Mouse (Mus musculus) midbrain, embryonic 13.5 days (tissue): ENCODE measurements around the gene Mbl1. TPM values are rescaled to one million over a fixed set of nuclear protein-coding genes. Genes with fewer than 3 reads are reported as not detected.

ENCODE experiments used
- ATAC-seq: fragments of 200-750 bp; cut with Nextera tagmentation; 2 replicates; pipeline ENCODE4 v1.8.0; 2017; ENCODE audit warnings: mild to moderate bottlenecking, moderate TSS enrichment, moderate library complexity
- H3K27ac ChIP-seq: fragments of 300-500 bp; sonication (generic); 2 replicates; pipeline ENCODE4 v1.5.1; 2015; ENCODE audit warnings: inconsistent platforms, mild to moderate bottlenecking, moderate library complexity
- H3K27me3 ChIP-seq: fragments of 300-500 bp; sonication (generic); 2 replicates; pipeline ENCODE4 v1.6.1; 2015; ENCODE audit warnings: mild to moderate bottlenecking, inconsistent platforms
- H3K36me3 ChIP-seq: fragments of 300-500 bp; sonication (generic); 2 replicates; pipeline ENCODE4 v1.6.1; 2015; ENCODE audit warnings: mild to moderate bottlenecking, inconsistent platforms
- H3K4me1 ChIP-seq: fragments of 300-500 bp; sonication (generic); replicated peaks from 2 replicates; pipeline ENCODE4 v1.6.1; 2015; ENCODE audit warnings: inconsistent platforms
- H3K4me2 ChIP-seq: fragments of 300-500 bp; sonication (generic); replicated peaks from 2 replicates; pipeline ENCODE4 v1.6.1; 2015; ENCODE audit warnings: moderate library complexity, mild to moderate bottlenecking, inconsistent platforms
- H3K4me3 ChIP-seq: fragments of 300-500 bp; sonication (generic); replicated peaks from 2 replicates; pipeline ENCODE4 v1.5.1; 2015; ENCODE audit warnings: mild to moderate bottlenecking, inconsistent platforms
- H3K9ac ChIP-seq: fragments of 300-500 bp; sonication (generic); replicated peaks from 2 replicates; pipeline ENCODE4 v1.6.1; 2015; ENCODE audit warnings: mild to moderate bottlenecking, inconsistent platforms
- H3K9me3 ChIP-seq: fragments of 300-500 bp; sonication (generic); 2 replicates; pipeline ENCODE4 v1.6.1; 2016; ENCODE audit warnings: mild to moderate bottlenecking, inconsistent platforms
- WGBS: fragments of 180-500 bp; shearing (Covaris S2); methylation state at CpG from one replicate; pipeline ENCODE4 v1.1.7; 2015; 5-methylcytosine and 5-hydroxymethylcytosine counted together
- polyA plus RNA-seq: library from polyadenylated mRNA; unstranded; fragments of >200 nt; fragmentation: Nextera tagmentation; extraction: Ambion mirVana; gene quantifications from 2 replicates; pipeline ENCODE4 v1.2.1, GENCODE M21; 2015

Mbl1 gene
- polyA plus RNA-seq, 1 experiment from 2014 or later = not detected

DNA sequence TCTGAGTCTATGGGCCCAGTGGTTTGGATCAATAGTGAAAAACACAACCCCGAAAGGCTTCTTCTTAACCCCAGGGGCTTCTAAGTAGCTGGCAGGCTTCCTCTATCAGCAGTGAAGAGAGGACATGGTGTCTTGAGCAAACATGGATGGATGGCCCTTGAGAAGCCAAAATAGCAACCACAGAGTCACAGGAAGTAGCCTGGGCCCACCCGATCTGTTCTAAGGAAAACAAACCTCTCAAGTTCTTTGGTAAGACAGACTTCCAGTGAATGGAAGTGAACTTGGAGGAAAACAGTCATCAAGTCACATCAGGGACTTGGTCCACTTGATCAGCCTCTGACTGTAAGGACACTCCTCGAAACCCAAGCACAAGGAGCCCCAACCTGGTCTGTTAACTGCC, 4.3 kb upstream of the Mbl1 start:
- Histone ChIP-seq H3K9me3 (no peaks in the 10 kb centered on the region), H3K27me3 (no peaks in the 10 kb centered on the region), H3K9ac (no peak overlapping the region), H3K4me3 (no peak overlapping the region), H3K36me3 (no peaks in the 10 kb centered on the region), H3K4me2 (no peak overlapping the region), H3K27ac (no peak overlapping the region), H3K4me1 (no peaks in the 10 kb centered on the region)
- WGBS = 84% methylated on average over 3 of the region's 3 CpGs
- no peak for ATAC-seq

- H3K36me3 ChIP-seq = no peaks in the 10 kb centered on the region
- no peaks in the 10 kb centered on the region for H3K4me1 ChIP-seq
- H3K4me3 ChIP-seq = no peak overlapping the region
- H3K9ac ChIP-seq = no peak overlapping the region
- no peaks in the 10 kb centered on the region for H3K27me3 ChIP-seq
- 80% methylated on average over 2 of the region's 2 CpGs for WGBS
- no peak overlapping the region for H3K27ac ChIP-seq
- no peak overlapping the region for H3K4me2 ChIP-seq
- no peak for ATAC-seq
- H3K9me3 ChIP-seq = no peaks in the 10 kb centered on the region
Observed at GRCm38 (mm10) chr14:41147356-41147755, 3.9 kb upstream of the Mbl1 start.

DNA sequence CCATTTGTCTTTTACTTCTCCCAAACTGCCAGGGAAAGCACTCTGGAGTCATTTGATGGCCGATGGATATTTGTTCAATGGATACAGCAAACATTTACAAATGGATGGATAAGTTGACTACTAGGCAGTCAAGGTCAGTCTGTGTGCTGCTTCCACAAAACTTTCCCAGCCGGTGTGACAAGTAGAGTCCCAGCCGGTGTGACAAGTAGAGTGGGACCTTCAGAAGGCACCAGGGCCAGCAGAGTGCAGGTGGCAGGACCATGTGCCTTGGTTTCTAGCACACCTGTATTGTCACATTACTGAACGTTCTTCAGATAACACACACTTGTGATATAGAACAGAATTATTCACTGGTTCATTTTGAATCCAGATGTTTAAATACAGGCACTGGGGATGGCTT, 8.8 kb downstream of the Mbl1 start:
- H3K4me3 ChIP-seq = no peak overlapping the region
- no peaks in the 10 kb centered on the region for H3K27me3 ChIP-seq
- no peaks in the 10 kb centered on the region for H3K36me3 ChIP-seq
- no peak for ATAC-seq
- no peak overlapping the region for H3K9ac ChIP-seq
- no peak overlapping the region for H3K4me2 ChIP-seq
- H3K4me1 ChIP-seq = no peaks in the 10 kb centered on the region
- H3K9me3 ChIP-seq = no peaks in the 10 kb centered on the region
- 80% methylated on average over 4 of the region's 4 CpGs for WGBS
- H3K27ac ChIP-seq = no peak overlapping the region

DNA sequence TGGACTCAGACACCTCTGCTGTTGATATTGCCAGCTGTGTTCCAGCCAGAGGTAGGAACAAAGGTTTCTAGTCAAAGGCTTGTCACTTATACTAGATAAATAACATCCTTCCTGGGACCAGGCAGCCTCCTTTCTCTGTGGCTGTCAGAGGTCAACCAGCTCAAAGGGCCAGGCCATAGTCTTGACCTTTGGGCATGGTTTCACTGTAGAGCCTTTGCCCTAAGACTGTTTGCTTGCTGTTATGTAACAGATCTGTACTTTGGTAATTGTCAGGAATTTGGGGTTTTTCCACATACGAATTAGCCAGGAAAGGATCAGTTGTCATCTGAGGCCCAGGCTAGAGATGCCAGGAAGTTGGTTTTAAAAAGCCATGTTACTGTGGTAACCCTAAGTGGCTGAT, 9.5 kb downstream of the Mbl1 start:
- ATAC-seq = no peak
- Histone ChIP-seq H3K36me3 (no peaks in the 10 kb centered on the region), H3K9ac (no peak overlapping the region), H3K4me3 (no peak overlapping the region), H3K4me2 (no peak overlapping the region), H3K4me1 (no peaks in the 10 kb centered on the region), H3K27ac (no peak overlapping the region), H3K27me3 (no peaks in the 10 kb centered on the region), H3K9me3 (no peaks in the 10 kb centered on the region)
- WGBS = 49% methylated on average over 1 of the region's 1 CpGs

GRCm38 (mm10) chr14:41162663-41163062, 11.4 kb downstream of the Mbl1 start:
- 19% methylated on average over 2 of the region's 2 CpGs for WGBS
- Histone ChIP-seq H3K4me1 (no peaks in the 10 kb centered on the region), H3K4me3 (no peak overlapping the region), H3K36me3 (no peaks in the 10 kb centered on the region), H3K27ac (no peak overlapping the region), H3K9me3 (no peaks in the 10 kb centered on the region), H3K27me3 (no peaks in the 10 kb centered on the region), H3K4me2 (no peak overlapping the region), H3K9ac (no peak overlapping the region)
- ATAC-seq = peak; percentile 50; the same call in 1 of the 2 replicates

GRCm38 (mm10) chr14:41167278-41167677, 16.0 kb downstream of the Mbl1 start:
- WGBS = 68% methylated on average over 5 of the region's 5 CpGs
- Histone ChIP-seq H3K4me2 (no peak overlapping the region), H3K9ac (no peak overlapping the region), H3K4me3 (no peak overlapping the region), H3K27ac (no peak overlapping the region), H3K27me3 (no peaks in the 10 kb centered on the region), H3K9me3 (no peaks in the 10 kb centered on the region), H3K4me1 (no peaks in the 10 kb centered on the region), H3K36me3 (no peaks in the 10 kb centered on the region)
- no peak for ATAC-seq

- Histone ChIP-seq H3K36me3 (no peaks in the 10 kb centered on the region), H3K4me3 (no peak overlapping the region), H3K27ac (no peak overlapping the region), H3K4me1 (no peaks in the 10 kb centered on the region), H3K4me2 (no peak overlapping the region), H3K27me3 (no peaks in the 10 kb centered on the region), H3K9me3 (no peaks in the 10 kb centered on the region), H3K9ac (no peak overlapping the region)
- WGBS = 92% methylated on average over 1 of the region's 1 CpGs
- no peak for ATAC-seq
Observed at GRCm38 (mm10) chr14:41168567-41168966, 17.3 kb downstream of the Mbl1 start.

DNA sequence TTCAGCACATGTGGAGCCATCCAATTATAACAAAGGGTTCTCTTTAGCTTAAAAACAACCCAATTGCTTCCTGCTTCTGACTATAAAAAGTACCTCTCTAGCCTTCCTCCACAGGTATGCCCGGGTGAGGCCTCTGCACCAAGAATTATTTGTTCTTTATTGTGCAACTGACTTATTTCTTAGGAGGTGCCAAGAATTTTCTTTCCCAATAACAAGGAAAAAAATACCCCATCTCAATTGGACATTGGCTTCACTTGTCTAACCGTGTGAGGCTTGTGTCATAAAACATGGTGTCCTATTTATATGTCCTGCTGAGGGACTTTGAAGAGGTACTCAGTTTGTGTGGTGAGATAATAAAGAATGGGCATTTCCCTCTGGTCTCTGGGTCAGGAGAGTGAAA, 19.3 kb downstream of the Mbl1 start:
- WGBS = 85% methylated on average over 2 of the region's 2 CpGs
- H3K27ac ChIP-seq = no peak overlapping the region

DNA sequence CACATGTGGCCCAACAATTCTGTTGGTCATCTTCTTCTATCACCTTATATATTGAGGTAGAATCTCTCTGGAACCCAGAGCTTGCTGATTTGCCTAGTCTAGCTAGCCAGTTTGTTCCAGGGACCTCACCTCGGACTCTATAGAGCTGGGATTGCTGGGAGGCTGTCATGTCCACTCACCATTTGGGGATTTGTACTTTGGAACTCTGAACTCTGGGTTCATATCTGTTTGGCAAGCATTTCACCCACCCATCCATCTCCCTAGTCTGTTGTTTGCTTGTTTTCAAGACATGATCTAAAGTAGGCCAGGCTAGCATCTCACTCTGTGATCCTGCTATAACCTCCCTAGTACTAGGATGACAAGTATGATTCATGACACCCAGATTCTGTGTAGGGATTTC, 23.5 kb downstream of the Mbl1 start:
- Histone ChIP-seq H3K27me3 (no peaks in the 10 kb centered on the region), H3K4me2 (no peak overlapping the region), H3K9ac (no peak overlapping the region), H3K36me3 (no peaks in the 10 kb centered on the region), H3K4me3 (no peak overlapping the region), H3K9me3 (no peaks in the 10 kb centered on the region), H3K4me1 (no peaks in the 10 kb centered on the region), H3K27ac (no peak overlapping the region)
- ATAC-seq = no peak
- 63% methylated on average over 1 of the region's 1 CpGs for WGBS

More for the DNA sequence above, 19.3 kb downstream of the Mbl1 start:
- no peaks in the 10 kb centered on the region for H3K4me1 ChIP-seq
- no peaks in the 10 kb centered on the region for H3K36me3 ChIP-seq
- H3K9me3 ChIP-seq = no peaks in the 10 kb centered on the region
- no peaks in the 10 kb centered on the region for H3K27me3 ChIP-seq
- ATAC-seq = no peak
- no peak overlapping the region for H3K4me2 ChIP-seq
- H3K4me3 ChIP-seq = no peak overlapping the region
- H3K9ac ChIP-seq = no peak overlapping the region

DNA sequence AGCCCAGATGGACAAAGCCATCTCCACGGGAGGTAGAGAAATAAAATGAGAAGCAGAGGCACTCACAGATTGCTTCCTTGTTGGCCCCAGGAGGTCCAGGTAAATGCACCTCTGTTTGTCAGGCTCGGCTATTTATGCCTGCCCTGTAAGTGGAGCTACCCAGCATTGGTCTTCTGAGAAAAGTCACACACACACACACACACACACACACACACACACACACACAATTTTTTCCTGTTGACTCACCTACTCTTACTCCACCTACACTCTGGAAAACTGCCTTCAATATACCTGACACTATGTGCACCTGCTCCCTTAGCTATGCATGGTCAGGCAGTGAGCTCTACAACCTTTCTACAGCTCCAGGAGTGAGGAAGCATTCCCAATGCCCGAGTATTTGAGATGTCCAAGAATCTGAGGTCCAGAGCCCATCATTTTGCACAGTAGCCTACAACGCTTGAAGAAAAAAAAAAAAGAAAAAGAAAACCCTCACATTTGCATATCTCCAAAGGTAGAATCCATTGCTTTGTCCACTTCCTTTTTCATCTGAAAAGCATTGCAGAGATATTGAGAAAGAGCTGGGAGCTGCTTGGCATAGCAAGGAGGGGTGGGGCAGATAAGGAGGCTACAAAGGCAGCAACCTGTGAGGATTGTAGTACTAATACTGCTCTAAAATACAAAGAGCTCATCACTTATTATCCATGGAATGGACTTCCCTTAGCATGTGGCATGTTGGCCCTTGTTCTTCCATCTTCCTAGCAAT, 34.0 kb downstream of the Mbl1 start, which contains the start of gene Sftpd:
Gene Sftpd, minus strand, starts transcription at position 91 of the 763 bp plus-strand sequence.
- H3K4me2 ChIP-seq = no peak within 1 kb of the TSS
- H3K27me3 ChIP-seq = no peaks in the 10 kb centered on the region
- H3K27ac ChIP-seq = no peak within 1 kb of the TSS
- H3K4me1 ChIP-seq = no peaks in the 10 kb centered on the region
- no peaks in the 10 kb centered on the region for H3K36me3 ChIP-seq
- no peak within 1 kb of the TSS for H3K9ac ChIP-seq
- 86% methylated on average over 4 of the region's 4 CpGs for WGBS
- no peaks in the 10 kb centered on the region for H3K9me3 ChIP-seq
- H3K4me3 ChIP-seq = no peak within 1 kb of the TSS
- no peak for ATAC-seq

GRCm38 (mm10) chr14:41189496-41189895, 38.2 kb downstream of the Mbl1 start:
- Histone ChIP-seq H3K27ac (no peak overlapping the region), H3K4me2 (no peak overlapping the region), H3K9me3 (peaks cover 12% of the 10 kb centered on the region; the same call in 1 of the 2 replicates), H3K9ac (no peak overlapping the region), H3K4me3 (no peak overlapping the region), H3K4me1 (no peaks in the 10 kb centered on the region), H3K27me3 (no peaks in the 10 kb centered on the region), H3K36me3 (no peaks in the 10 kb centered on the region)
- no peak for ATAC-seq
- WGBS = 80% methylated on average over 2 of the region's 2 CpGs

DNA sequence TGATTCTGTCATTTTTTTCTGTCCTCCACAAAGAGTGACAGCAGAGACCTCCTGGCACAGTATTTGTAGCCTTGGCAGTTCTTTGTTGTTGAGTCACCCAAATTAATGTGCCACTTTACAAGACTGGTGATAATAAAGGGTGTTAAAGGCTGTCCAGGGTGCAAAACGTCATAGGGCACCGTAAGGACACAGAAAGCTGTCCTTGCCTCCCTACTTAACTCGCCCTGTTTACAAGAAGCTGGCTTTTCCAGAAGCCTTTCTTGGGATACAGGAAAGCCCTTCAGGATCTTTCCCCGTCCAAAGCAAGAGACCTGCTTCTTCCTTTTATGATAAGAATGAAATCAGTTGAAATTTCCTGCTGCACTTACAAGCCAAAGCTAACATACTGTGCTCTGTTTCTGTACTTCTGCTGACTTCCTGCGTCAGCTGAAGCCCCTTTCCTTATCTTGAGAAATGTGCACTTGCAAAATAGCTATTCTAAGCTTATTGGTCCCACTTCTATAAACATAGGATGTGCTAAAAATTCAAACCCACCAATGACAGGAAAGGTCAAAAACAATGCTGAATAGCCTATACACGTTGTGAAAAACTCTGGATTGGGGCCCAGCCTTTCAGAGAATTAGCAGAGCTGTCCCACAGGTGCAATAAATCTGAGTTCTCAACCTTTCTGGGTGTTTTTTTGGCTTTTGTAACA, 46.9 kb downstream of the Mbl1 start:
- Histone ChIP-seq H3K27ac (no peak overlapping the region), H3K36me3 (no peaks in the 10 kb centered on the region), H3K27me3 (no peaks in the 10 kb centered on the region), H3K4me3 (no peak overlapping the region), H3K4me2 (no peak overlapping the region), H3K9ac (no peak overlapping the region), H3K9me3 (no peaks in the 10 kb centered on the region), H3K4me1 (no peaks in the 10 kb centered on the region)
- no peak for ATAC-seq
- WGBS = 73% methylated on average over 6 of the region's 6 CpGs
